Mouse (Mus musculus): ENCODE measurements around the gene Rsf1.

The Rsf1 gene

GRCm38 (mm10) chr7:97723646-97724538, 144.2 kb downstream of the Rsf1 start:
- in situ Hi-C loops (cut with MboI, MseI): loop anchor here (5.0 kb wide), 1 partner anchor 92 kb away; no protein-coding TSS in a partner anchor

GRCm38 (mm10) chr7:97725401-97725800, 145.7 kb downstream of the Rsf1 start:
- in situ Hi-C loops (cut with MboI, MseI): no loop called here

- in situ Hi-C loops (cut with MboI, MseI): no loop called here
These were observed 146.4 kb downstream of the Rsf1 start for GRCm38 (mm10) chr7:97726080-97726479.

DNA sequence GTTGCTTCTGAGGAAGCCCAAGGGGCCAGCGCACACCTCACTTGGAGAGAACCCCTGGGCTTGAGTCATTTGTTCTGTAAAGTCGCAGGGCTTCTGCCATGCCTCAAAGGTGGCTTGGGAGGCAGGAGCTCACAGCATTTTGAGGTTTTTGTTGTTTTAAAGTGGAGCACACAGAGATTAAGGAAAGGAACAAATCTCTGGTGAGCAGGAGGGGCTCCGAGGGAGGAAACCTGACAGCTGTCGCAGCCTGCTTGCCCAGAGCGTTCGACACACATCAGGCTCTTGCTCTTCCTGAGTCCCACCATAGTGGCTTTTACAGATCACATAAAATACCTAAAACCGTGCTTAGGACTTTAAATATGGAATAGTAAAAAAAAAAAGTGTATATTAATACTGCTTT, 147.1 kb downstream of the Rsf1 start:
- in situ Hi-C loops (cut with MboI, MseI): no loop called here

- in situ Hi-C loops (cut with MboI, MseI): no loop called here
These were observed 149.3 kb downstream of the Rsf1 start for GRCm38 (mm10) chr7:97728666-97729614.

DNA sequence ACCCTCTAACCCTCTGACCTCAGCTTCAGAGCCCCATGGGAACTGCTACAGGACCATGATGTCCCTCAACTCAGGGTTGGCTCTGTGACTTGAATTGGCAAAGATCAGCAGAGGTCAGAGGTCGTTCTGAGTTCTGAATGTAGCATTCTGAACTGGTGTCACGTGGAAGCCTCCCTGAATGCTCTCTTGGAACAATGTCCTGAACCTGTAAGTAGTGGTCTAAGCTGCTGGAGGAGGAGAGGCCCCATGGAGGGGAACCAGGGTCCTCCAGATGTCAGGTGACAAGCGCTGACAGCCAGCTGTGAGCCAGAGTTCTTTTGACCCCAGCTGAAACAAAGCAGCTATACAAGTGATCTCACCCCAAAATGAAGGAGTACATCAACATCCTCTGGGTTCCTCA, 150.7 kb downstream of the Rsf1 start:
- in situ Hi-C loops (cut with MboI, MseI): no loop called here

GRCm38 (mm10) chr7:97733606-97734005, 153.9 kb downstream of the Rsf1 start:
- in situ Hi-C loops (cut with MboI, MseI): no loop called here

DNA sequence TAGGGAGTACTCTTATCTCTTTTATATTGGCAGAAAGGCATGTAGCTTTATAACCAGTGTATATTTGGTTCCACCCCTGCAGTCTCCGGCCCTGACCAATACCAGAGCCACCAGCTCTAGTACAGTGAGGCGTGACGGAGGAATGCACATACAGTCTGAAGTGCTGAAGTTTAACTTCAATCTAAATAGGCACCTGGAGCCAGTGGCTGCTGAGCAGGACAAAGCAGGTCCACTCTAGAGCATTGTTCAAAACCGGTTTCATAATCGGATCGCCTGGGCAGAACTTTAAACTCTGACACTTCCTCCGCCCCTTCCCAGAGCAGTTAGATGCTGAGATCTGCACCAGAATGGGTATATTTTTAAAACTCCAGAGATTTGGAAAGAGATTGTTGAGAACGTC, 155.3 kb downstream of the Rsf1 start:
- in situ Hi-C loops (cut with MboI, MseI): no loop called here

GRCm38 (mm10) chr7:97735886-97736420, 156.3 kb downstream of the Rsf1 start:
- in situ Hi-C loops (cut with MboI, MseI): no loop called here

GRCm38 (mm10) chr7:97737256-97737637, 157.6 kb downstream of the Rsf1 start:
- in situ Hi-C loops (cut with MboI, MseI): no loop called here

- in situ Hi-C loops (cut with MboI, MseI): no loop called here
These were observed 158.2 kb downstream of the Rsf1 start, which contains the start of gene Aqp11 for GRCm38 (mm10) chr7:97737638-97738456. Gene Aqp11, minus strand, starts transcription at chr7:97738289.

- in situ Hi-C loops (cut with MboI, MseI): no loop called here
These were observed 161.3 kb downstream of the Rsf1 start for GRCm38 (mm10) chr7:97740948-97741347.

- in situ Hi-C loops (cut with MboI, MseI): no loop called here
These were observed 162.1 kb downstream of the Rsf1 start for GRCm38 (mm10) chr7:97741756-97742291.
